Mouse (Mus musculus) layer of hippocampus, adult 2 months (tissue): ENCODE measurements around the gene Gm36864. TPM values are rescaled to one million over a fixed set of nuclear protein-coding genes. Genes with fewer than 3 reads are reported as not detected.
A peak's percentile ranks its signal among the peaks of the same experiment; 100 is the strongest.
"Not testable (repeated sequence)": the region's sequence is repeated elsewhere in the genome, so short reads cannot be mapped to it uniquely, and the experiment has no call there.

Experiments used
- DNase-seq, 2 experiments: peaks; one replicate each; pipeline ENCODE4 v3.0.0; 2022; ENCODE audit warnings: low spot score in 2 of 2
- H3K27ac ChIP-seq: fragments of 200-600 bp; 2 replicates; pipeline ENCODE4 v1.8.1; 2022
- H3K4me3 ChIP-seq: fragments of 200-600 bp; 2 replicates; pipeline ENCODE4 v1.8.1; 2022; ENCODE audit warnings: mild to moderate bottlenecking
- CTCF ChIP-seq: fragments of 200-600 bp; conservative IDR thresholded peaks from 2 replicates; pipeline ENCODE4 v1.8.1; 2022; ENCODE audit warnings: antibody characterized with exemption, mild to moderate bottlenecking, moderate library complexity
- long read RNA-seq, 2 experiments: library from polyadenylated mRNA; stranded (forward); transcript quantifications; one replicate each; pipeline ENCODE4 v2.0.0; 2021; ENCODE audit warnings: borderline mapping rate in 2 of 2
- total RNA-seq, 2 experiments: library from RNA; stranded (reverse); gene quantifications; 2 replicates each; pipeline ENCODE4 v1.2.3; 2021

Gene Gm36864
- total RNA-seq = not detected
- long read RNA-seq, experiment 1 = 0 reads
- long read RNA-seq, experiment 2 = 0 reads

- TF ChIP-seq CTCF = no peak
- H3K27ac ChIP-seq = no peak within 1 kb of the TSS
- DNase-seq = no peak
- no peak within 1 kb of the TSS for H3K4me3 ChIP-seq
Observed at GRCm38 (mm10) chr7:44235909-44236308, at the start of gene Gm36864. Gm36864 (plus strand) TSS chr7:44236177.

- DNase-seq, H3K4me3 ChIP-seq, H3K27ac ChIP-seq: not testable (repeated sequence)
Observed at GRCm38 (mm10) chr7:44186516-44186915, 49.5 kb upstream of the Gm36864 start.

DNA sequence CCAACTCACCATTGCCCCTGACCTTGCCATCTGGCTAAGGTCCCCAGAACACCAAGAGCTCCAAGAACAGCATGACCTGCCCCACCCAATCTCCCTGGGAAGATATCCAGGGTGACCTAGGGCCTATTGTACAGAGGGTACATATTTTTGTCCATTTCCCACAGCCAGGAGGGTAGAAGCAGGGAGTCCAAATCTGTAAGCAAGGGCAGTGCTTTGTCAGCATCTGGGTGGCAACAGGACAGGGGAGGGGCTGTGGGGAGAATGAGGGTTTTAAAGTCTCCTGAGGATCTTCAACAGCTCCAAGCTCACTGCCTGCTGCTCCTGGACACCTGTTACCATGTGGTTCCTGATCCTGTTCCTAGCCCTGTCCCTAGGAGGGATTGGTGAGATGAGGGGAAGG is 48.0 kb upstream of the Gm36864 start, which contains the start of gene Klk1b24:
Klk1b24 (plus strand) TSS at position 301 of the 400 bp plus-strand sequence.
- not testable (repeated sequence) for H3K27ac ChIP-seq, DNase-seq, H3K4me3 ChIP-seq

DNA sequence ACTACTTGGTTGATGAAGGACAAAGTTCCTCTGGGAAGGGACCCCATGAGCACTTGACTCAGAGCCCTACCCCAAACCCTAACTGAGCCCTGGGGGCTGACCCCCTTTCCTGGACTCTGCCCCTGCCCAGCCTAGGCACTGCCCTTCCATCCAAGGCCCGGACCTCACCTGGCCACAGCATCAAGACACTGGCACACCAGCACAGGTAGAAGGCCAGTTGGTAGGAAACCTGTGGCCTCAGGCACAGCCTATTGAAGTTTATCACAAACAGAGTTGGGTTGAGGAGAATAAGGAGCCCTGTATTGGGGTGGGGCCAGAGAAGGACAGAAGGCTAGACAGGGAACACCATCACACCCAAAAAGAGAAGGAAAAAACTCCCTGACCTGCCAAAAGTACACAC is 42.5 kb upstream of the Gm36864 start:
- not testable (repeated sequence) for DNase-seq, H3K27ac ChIP-seq, H3K4me3 ChIP-seq

DNA sequence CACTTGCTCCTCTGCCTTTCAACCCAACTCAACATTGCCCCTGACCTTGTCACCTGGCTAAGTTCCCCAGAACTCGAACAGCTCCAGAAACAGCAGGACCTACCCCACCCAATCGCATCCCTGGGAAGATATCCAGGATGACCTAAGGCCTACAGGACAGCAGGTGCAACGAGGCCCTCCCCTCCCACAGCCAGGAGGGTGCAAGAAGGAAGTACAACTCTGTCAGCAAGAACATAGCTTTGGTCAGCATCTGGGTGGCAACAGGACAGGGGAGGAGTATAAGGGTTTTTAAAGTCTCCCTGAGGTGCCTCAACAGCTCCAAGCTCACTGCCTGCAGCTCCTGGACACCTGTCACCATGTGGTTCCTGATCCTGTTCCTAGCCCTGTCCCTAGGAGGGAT is 38.1 kb upstream of the Gm36864 start, which contains the start of gene Klk1b3:
Klk1b3 (plus strand) TSS at position 301 of the 400 bp plus-strand sequence.
- no peak for DNase-seq
- Histone ChIP-seq H3K4me3 (no peak within 1 kb of the TSS), H3K27ac (no peak within 1 kb of the TSS)
- TF ChIP-seq CTCF = no peak

DNA sequence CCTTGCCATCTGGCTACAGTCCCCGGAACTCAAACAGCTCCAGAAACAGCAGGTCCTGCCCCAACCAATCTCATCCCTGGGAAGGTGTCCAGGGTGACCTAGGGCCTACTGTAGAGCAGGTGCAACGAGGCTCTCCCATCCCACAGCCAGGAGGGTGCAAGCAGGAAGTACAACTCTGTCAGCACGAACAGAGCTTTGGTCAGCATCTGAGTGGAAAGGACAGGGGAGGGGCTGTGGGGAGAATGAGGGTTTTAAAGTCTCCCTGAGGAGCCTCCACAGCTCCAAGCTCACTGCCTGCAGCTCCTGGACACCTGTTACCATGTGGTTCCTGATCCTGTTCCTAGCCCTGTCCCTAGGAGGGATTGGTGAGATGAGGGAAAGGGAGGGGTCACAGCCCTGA is 28.8 kb upstream of the Gm36864 start, which contains the start of gene Klk1b4:
Klk1b4 (plus strand) TSS at position 301 of the 400 bp plus-strand sequence.
- H3K27ac ChIP-seq, DNase-seq, H3K4me3 ChIP-seq: not testable (repeated sequence)

GRCm38 (mm10) chr7:44208307-44208706 is 27.7 kb upstream of the Gm36864 start:
- no peak for DNase-seq
- no peak overlapping the region for H3K27ac ChIP-seq

GRCm38 (mm10) chr7:44215645-44216044 is 20.3 kb upstream of the Gm36864 start, which contains the start of gene Klk1b5:
Klk1b5 (plus strand) TSS chr7:44215945.
- Histone ChIP-seq H3K4me3 (no peak within 1 kb of the TSS), H3K27ac (no peak within 1 kb of the TSS)
- TF ChIP-seq CTCF = no peak
- DNase-seq = no peak

More at GRCm38 (mm10) chr7:44208307-44208706, 27.7 kb upstream of the Gm36864 start:
- H3K4me3 ChIP-seq = no peak overlapping the region
- no peak for TF ChIP-seq CTCF

DNA sequence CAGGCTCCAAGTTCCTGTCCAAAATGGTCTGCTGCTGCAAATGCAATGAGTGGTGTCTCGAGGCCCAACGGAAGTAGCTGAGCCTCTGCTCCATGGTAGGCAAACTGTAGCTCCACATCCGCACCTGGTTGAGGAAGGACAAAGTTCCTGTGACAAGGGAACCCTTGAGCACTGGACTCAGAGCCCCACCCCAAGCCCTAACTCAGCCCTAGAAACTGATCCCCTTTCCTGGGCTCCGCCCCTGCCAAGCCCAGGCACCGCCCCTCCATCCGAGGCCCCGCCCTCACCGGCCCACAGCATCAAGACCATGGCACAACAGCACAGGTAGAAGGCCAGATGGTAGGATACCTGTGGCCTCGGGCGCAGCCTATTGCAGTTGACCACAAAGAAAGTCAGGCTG is 14.4 kb upstream of the Gm36864 start:
- not testable (repeated sequence) for H3K4me3 ChIP-seq, DNase-seq, H3K27ac ChIP-seq

DNA sequence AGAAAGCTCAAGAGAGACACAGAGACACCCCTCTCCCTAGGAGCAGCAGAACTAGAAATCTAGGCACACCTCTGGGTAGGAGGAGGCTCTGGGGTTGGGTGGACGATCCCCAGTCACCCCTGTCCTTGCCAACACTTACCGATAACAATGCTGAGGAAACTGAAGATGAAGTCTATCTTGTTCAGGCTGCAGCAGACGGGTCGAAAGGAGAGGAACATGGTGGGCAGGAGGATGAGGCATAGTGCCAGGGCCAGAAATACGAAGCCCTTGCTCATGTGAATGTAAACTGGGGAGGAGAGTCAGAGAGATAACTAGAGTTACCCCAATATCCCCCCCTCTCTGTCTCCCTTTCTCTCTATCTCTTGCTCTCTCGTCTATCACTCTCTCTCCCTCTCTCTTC is 13.6 kb upstream of the Gm36864 start:
- H3K27ac ChIP-seq, DNase-seq, H3K4me3 ChIP-seq: not testable (repeated sequence)

- no peak within 1 kb of the TSS for H3K4me3 ChIP-seq
- TF ChIP-seq CTCF = no peak
- DNase-seq = no peak
Observed at GRCm38 (mm10) chr7:44225076-44225475, 10.9 kb upstream of the Gm36864 start, which contains the start of gene Klk1. Klk1 (plus strand) TSS chr7:44225360.

GRCm38 (mm10) chr7:44239913-44240312 is 3.9 kb downstream of the Gm36864 start:
- Histone ChIP-seq H3K4me3 (no peak overlapping the region), H3K27ac (no peak overlapping the region)
- DNase-seq = no peak
- TF ChIP-seq CTCF = no peak

More at GRCm38 (mm10) chr7:44225076-44225475, 10.9 kb upstream of the Gm36864 start, which contains the start of gene Klk1:
- H3K27ac ChIP-seq = no peak within 1 kb of the TSS

- TF ChIP-seq CTCF = no peak
- Histone ChIP-seq H3K27ac (no peak overlapping the region), H3K4me3 (no peak overlapping the region)
- no peak for DNase-seq
Observed at GRCm38 (mm10) chr7:44240712-44241111, 4.7 kb downstream of the Gm36864 start.

GRCm38 (mm10) chr7:44241163-44241562 is 5.2 kb downstream of the Gm36864 start:
- TF ChIP-seq CTCF = peak; percentile 56
- no peak overlapping the region for H3K4me3 ChIP-seq
- no peak overlapping the region for H3K27ac ChIP-seq
- no peak for DNase-seq
